Mouse (Mus musculus): ENCODE measurements around the gene Drd3.

Gene Drd3

DNA sequence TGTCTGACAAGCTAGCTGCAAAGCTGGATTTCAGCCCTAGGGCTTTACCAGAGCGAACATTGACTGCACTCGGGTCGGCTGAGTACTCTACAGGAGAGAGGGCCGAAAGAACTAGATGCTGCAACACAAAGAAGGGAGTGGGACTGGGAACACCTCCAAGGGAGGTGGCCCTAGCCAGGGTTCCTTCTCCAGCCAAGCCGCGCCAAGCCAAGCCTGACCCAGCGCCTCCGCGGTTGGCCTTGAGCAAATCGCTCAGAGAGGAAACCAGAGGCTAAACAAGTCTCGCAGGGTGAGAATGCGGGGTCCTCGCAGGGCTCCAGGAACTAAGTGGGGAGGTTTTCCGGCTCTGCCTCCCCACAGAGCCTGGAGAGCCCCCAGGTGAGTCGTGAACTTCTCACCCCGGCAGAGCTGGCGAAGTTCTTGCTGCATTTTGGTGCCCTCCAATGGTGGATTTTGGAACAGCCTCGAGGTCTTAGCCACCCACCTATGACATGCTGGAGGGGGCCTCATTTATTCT is 48.0 kb downstream of the Drd3 start:
- DNase-seq: peak; percentile 97

DNA sequence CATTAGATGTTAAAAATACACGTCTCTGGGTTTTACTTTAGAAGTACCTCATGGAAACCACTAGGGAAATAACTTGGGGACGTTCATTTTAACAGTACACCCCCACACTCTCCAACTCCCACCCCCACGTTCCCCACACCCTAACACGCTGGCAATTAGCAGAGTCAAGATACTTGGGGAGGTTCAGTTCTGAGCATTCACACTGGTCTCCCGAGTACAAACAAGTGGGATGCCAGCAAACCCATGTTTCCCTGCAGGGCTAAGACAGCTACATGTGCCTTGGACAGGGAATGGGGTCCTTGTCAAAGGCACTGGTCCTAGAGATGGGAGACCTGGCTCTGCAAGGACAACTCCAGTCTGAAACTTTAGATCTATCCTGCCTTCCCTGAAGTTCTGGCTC is 48.6 kb downstream of the Drd3 start:
- DNase-seq: peak; percentile 87

DNA sequence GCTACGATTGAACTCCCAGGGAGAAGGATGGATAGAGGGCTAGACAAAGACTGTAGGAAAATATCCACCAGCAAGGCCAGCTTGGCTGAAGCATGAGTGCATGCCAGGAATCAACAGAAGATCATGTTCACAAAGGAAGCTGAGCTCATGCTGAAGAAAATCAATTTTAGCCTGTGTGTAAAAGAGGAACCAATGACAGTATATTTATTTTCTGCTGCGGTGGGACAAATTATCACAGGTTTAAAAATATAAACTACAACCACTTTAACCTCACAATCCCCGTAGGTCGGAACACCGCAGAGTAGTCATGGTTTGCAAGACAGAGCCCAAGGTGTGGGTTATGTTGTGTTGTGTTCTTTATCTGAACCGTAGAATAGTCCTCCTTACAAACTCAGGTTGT is 50.5 kb downstream of the Drd3 start:
- no peak for DNase-seq

DNA sequence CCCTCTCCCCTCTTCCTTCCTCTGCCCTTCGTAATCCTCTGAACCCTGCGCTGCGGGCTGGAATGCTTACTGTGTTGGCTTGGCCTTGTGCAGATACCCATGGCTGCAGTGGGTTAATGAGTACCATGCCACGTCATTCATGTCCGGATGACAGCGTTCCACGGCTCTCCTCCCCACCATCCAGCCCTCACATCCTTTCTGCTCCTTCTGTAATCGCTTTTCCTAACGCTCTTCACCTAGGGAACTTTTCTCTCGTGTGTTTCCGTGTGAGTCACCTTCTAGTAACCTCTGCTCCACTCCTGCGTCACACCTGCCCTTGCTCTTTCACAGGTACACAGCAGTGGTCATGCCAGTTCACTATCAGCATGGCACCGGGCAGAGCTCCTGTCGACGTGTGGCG is 53.2 kb downstream of the Drd3 start:
- DNase-seq: peak; percentile 79

DNA sequence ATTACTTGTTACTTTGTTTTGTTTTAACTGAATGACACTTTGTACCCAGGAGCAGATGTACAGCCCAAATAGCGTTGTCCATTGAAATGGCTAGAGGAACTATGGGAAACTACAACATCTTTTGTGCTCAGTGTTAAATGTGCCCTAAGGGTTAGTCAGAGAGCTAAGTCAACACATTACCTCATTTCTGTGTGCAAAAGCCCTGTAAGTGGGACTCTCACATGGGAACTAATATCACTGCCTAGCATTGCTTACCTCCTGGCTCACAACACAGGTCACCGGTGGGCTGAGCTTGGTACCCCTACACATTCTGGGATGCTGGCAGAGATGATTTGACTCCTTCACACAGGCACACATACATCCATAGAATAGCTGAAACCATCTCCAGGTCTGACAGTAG is 55.6 kb downstream of the Drd3 start:
- no peak for DNase-seq

DNA sequence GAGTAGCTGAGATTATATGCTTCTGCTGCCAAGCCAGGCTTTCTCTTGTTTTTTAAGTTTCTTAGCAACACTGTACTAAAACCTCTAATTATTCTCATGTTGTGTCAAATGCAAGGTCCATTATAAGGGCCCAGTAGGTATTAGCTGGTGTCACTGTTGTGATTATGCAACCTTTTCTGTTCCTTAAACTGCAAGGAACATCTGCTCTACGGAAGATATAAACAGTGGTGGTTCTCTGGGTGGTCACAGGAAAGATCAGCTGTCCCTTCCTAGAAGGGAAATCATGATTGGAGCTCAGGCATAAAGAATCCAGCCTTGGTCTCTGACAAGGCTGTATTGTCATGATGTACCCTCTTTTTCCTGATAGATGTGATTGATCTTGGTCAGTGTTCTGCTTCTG is 57.6 kb downstream of the Drd3 start:
- DNase-seq: no peak

DNA sequence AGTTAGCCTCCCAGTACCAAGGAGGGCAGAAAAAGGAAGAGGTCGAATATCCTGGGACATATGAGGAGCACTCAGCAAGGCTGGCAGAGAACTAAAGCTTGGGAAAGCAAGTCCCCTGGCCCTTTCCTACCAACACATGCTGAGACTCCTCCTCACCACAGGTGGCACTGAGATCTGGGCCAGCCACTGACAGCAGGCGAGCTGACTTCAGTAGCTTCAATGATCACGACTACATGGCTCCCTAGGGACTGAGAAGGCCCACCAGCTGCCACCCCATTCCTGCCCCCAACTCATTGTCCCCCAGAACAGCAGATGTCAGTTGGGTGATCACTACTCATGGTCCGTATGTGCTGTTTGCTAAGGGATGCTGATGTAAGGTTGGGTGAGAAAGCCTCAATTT is 60.8 kb downstream of the Drd3 start:
- no peak for DNase-seq

DNA sequence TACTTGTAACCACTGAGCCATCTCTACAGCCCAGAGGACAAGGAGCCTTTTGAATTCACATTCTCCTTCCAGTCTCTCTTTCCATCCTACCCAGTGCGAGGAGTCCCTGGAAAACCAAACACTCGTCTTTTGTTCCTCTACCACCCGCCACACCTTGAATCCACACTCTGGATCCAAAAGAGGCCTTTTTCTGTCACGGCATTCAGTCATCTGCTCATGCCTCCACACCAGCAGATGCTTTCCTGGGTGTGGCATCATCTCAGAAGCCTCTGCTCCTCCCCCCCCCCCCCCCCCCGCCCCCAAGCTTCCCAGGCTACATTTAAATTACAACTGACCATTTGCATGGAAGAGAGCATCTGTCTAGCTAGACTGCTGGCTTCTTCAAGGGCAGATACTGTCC is 62.5 kb downstream of the Drd3 start:
- DNase-seq: no peak

DNA sequence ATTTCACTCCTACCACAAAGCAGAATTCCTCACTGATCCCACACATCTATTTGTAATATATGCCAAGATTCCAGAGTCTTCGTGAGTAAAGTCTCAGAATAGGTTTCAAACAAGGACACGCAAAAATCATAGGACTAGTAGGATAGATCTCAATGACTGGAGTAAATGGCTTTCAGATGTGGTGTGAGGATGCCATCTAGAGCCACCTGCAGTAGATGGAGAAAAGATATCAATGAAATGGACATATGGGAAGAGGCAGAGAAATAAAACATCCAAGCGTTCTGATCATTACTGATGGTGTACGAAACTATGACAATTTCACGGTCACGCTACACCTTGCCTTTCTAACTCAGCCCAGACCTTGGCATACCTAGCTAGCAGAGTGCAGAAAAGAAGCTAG is 64.6 kb downstream of the Drd3 start:
- DNase-seq: no peak

DNA sequence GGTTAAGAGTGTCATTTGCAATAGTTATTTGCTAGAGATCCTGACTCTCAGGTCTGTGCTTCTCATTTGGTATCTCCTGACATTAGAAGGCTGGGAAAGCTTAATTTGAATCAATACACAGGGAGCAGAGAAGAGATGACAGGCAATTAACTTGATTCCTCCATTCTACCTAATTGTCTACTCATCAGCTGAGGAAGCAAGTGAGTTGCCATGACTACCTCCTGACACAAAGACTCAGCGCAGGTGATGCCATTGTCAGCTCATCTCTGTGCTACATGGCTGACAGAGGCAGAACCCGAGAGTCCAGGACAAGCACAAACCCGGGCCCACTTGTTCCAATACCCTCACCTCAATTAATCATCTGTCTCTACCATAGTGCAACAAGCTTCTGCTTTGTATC is 73.7 kb downstream of the Drd3 start:
- DNase-seq: no peak

DNA sequence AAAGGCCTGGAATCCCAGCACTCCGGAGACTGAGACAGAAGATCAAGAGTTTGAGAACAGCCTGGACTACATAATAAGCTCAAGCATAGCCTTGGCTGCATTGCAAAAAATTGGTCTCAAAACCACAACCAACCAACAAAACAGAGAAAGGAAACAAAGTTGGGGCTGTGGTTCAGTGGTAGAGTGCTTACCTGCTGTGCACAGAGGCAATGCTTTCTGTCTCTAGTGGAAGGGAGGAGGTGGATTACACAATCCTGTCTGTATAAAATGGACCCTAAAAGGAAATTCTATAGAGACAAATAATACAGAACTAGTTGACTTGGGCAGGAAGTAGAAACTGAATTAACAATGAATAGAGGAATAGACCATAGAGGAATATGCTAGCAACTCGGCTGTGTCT is 78.1 kb downstream of the Drd3 start:
- DNase-seq: no peak

DNA sequence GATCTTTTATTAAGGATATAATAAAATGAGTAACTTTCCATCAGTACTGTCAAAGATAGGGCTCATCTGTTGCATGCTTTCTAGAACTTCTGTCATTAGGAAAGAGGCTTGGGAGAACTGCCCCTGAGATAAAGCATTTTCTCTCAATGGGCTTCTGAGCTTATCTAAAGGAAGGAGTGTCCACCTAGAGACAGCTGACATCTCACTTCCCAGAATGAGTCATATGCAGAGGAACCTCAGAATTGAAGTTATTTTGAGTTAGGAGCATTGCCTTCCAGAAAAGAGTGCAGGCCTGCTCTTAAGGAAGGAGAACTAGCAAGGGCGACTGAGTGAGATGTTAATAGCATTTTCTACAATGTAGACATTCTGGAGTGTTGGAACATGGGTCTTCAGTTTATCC is 87.4 kb downstream of the Drd3 start:
- DNase-seq: no peak

DNA sequence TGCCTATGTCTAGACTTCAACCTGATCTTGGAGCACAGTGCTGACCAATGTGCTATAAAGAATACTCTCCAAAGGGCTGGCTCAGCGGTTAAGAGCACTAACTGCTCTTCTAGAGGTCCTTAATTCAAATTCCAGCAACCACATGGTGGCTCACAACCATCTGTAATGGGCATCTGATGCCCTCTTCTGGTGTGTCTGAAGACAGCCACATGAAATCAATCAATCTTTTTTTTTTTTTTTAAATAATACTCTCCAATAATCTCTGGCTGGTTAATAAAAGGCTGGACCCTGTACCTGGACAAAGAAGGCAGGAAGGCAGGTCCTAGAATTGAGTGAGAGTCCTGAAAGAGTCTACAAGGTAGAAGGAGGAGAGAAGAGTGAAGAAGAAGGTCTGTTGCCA is 96.0 kb downstream of the Drd3 start:
- no peak for DNase-seq

DNA sequence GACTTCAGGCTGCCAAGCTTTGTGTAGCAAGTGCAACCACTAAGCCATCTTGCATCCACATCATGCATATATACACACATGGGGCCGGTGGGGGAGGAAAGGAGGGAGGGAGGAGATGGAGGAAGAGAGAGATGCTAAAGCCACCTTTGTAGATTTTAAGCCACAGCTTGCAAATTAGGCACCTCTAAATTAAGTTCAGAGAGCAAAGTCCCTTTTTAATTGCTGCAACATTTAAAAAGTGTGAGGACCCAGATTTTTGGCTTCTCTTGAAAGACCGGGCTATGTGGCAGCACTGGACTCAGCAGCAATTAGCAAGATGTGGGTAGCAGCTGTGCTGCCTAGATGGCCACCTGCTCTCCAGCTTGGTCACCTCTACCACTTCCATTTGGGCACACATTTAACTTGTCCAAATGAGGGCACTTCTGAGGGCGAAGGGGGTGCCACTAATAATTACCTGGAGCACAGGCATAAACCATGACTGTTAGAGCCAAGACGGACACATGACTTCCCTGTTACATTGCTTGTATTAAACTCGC is 105.2 kb downstream of the Drd3 start:
- DNase-seq: peak; percentile 56

DNA sequence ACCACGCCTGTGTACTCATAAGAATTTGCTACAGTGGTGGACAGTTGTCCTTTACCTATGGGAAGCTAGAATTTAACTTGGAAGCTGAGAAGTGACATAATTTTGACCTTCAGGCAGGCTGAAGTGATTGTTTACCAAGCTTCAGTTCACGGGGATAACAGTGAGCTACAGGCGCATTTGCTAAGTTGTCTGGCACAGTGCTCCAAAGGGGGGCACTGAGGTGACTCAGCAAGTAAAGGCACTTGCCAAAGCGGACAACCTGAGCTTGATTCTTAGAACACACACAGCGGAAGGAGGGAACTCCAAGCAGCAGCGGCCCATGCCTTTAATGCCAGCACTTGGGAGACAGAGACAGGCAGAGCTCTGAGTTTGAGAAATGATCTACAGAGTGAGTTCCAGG is 106.8 kb downstream of the Drd3 start:
- peak; percentile 76 for DNase-seq

DNA sequence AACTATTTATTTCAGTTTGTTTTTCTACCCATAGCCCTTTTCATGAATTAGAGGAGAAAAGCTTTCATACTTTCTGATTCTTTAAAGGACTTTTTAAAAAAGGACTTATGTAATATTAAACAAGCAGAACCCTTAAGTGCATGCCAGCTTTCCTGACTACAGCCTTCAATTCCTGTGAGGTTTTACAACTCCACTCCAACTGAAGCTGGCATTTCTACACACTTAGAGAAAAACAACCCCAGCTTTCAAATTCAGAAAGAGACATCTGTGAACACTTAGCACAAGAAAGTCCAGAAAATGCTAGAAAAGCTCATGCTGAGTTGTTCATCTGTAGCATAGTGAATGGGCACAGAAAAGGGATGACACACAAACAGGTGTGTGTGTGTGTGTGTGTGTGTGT is 116.0 kb downstream of the Drd3 start:
- DNase-seq: no peak

DNA sequence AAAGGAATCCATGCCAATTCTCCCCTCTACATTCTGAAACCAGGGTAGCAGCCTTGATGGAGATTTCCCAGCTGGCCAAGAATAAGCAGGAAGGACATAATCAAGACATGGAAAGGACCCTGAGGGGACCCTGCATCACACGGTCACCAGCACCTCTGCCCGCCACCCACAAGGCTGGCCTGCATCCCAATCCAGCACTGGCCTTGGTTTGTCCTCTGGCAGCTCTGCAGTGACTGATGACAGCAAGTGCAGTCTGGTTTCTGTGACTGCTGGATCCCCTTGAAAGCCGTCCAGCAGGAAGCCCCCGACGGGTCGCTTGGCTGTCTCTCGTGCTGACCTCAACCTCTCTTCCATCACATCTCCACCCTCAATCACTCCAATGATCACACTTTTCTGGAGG is 117.6 kb downstream of the Drd3 start:
- DNase-seq: peak; percentile 94
